Mouse (Mus musculus) midbrain, embryonic 11.5 days (tissue): ENCODE measurements around the gene Sik1. TPM values are rescaled to one million over a fixed set of nuclear protein-coding genes. Genes with fewer than 3 reads are reported as not detected.
A peak's percentile ranks its signal among the peaks of the same experiment; 100 is the strongest.

Experiments used
- ATAC-seq: fragments of 200-750 bp; cut with Nextera tagmentation; 2 replicates; pipeline ENCODE4 v1.8.0; 2017; ENCODE audit warnings: moderate TSS enrichment, moderate library complexity; ENCODE audit not compliant: low FRiP score
- DNase-seq: peaks from one replicate; pipeline ENCODE4 v3.0.0; 2015; ENCODE audit warnings: low spot score; ENCODE audit errors: missing footprints
- H3K27ac ChIP-seq: fragments of 300-500 bp; sonication (generic); 2 replicates; pipeline ENCODE4 v1.5.1; 2014; ENCODE audit warnings: low read depth, low read length
- H3K27me3 ChIP-seq: fragments of 300-500 bp; sonication (generic); 2 replicates; pipeline ENCODE4 v1.6.1; 2014; ENCODE audit warnings: mild to moderate bottlenecking, low read length, moderate library complexity, mixed read lengths; ENCODE audit not compliant: control insufficient read depth, insufficient read depth
- H3K36me3 ChIP-seq: fragments of 300-500 bp; sonication (generic); 2 replicates; pipeline ENCODE4 v1.6.1; 2014; ENCODE audit warnings: mild to moderate bottlenecking, low read length, moderate library complexity, mixed read lengths; ENCODE audit not compliant: control insufficient read depth, insufficient read depth
- H3K4me1 ChIP-seq: fragments of 300-500 bp; sonication (generic); 2 replicates; pipeline ENCODE4 v1.6.1; 2014; ENCODE audit warnings: low read length; ENCODE audit not compliant: control insufficient read depth, insufficient read depth
- H3K4me2 ChIP-seq: fragments of 300-500 bp; sonication (generic); 2 replicates; pipeline ENCODE4 v1.6.1; 2014; ENCODE audit warnings: mild to moderate bottlenecking, moderate library complexity
- H3K4me3 ChIP-seq: fragments of 300-500 bp; sonication (generic); 2 replicates; pipeline ENCODE4 v1.5.1; 2014; ENCODE audit warnings: low read depth, low read length
- H3K9ac ChIP-seq: fragments of 300-500 bp; sonication (generic); 2 replicates; pipeline ENCODE4 v1.6.1; 2014; ENCODE audit warnings: low read length
- H3K9me3 ChIP-seq: fragments of 300-500 bp; sonication (generic); 2 replicates; pipeline ENCODE4 v1.6.1; 2016; ENCODE audit warnings: low read length; ENCODE audit not compliant: control insufficient read depth
- WGBS: fragments of 180-500 bp; shearing (Covaris S2); extraction: QIAGEN DNeasy Blood & Tissue Kit; methylation state at CpG from one replicate; pipeline ENCODE4 v1.1.7; 2014; 5-methylcytosine and 5-hydroxymethylcytosine counted together
- polyA plus RNA-seq: library from polyadenylated mRNA; unstranded; fragments of >200 nt; fragmentation: Nextera tagmentation; extraction: Ambion mirVana; gene quantifications from 2 replicates; pipeline ENCODE4 v1.2.1, GENCODE M21; 2014

Gene Sik1
- polyA plus RNA-seq, 1 experiment from 2014 or later = 14.0 TPM

GRCm38 (mm10) chr17:31871968-31872825 lies 16.6 kb upstream of the Sik1 start:
- Histone ChIP-seq H3K36me3 (no peaks in the 10 kb centered on the region), H3K9ac (no peak overlapping the region), H3K27me3 (no peaks in the 10 kb centered on the region), H3K9me3 (no peaks in the 10 kb centered on the region), H3K4me1 (peaks cover 3% of the 10 kb centered on the region; the same call in 1 of the 2 replicates), H3K4me3 (no peak overlapping the region), H3K4me2 (no peak overlapping the region), H3K27ac (no peak overlapping the region)
- DNase-seq (peak; percentile 8), ATAC-seq (no peak)
- WGBS = 86% methylated on average over 14 of the region's 14 CpGs

GRCm38 (mm10) chr17:31870931-31871421 lies 15.4 kb upstream of the Sik1 start:
- DNase-seq = peak; percentile 81
- 23% methylated on average over 13 of the region's 13 CpGs for WGBS

GRCm38 (mm10) chr17:31870446-31870845 lies 14.8 kb upstream of the Sik1 start:
- no peak overlapping the region for H3K9ac ChIP-seq
- no peaks in the 10 kb centered on the region for H3K36me3 ChIP-seq
- H3K9me3 ChIP-seq = no peaks in the 10 kb centered on the region
- H3K4me2 ChIP-seq = no peak overlapping the region
- ATAC-seq (no peak), DNase-seq (peak; percentile 62)
- H3K27me3 ChIP-seq = no peaks in the 10 kb centered on the region
- H3K4me1 ChIP-seq = no peaks in the 10 kb centered on the region
- 77% methylated on average over 9 of the region's 9 CpGs for WGBS
- H3K4me3 ChIP-seq = no peak overlapping the region
- H3K27ac ChIP-seq = no peak overlapping the region

More at GRCm38 (mm10) chr17:31870931-31871421, 15.4 kb upstream of the Sik1 start:
- H3K4me1 ChIP-seq = no peaks in the 10 kb centered on the region
- no peak overlapping the region for H3K27ac ChIP-seq
- no peak overlapping the region for H3K4me2 ChIP-seq
- no peaks in the 10 kb centered on the region for H3K27me3 ChIP-seq
- H3K9ac ChIP-seq = no peak overlapping the region
- no peaks in the 10 kb centered on the region for H3K36me3 ChIP-seq
- ATAC-seq = no peak
- H3K4me3 ChIP-seq = no peak overlapping the region
- no peaks in the 10 kb centered on the region for H3K9me3 ChIP-seq

- no peaks in the 10 kb centered on the region for H3K36me3 ChIP-seq
- H3K9me3 ChIP-seq = no peaks in the 10 kb centered on the region
- H3K27ac ChIP-seq = no peak overlapping the region
- WGBS = 87% methylated on average over 4 of the region's 4 CpGs
- H3K4me3 ChIP-seq = no peak overlapping the region
- ATAC-seq = no peak
- no peaks in the 10 kb centered on the region for H3K4me1 ChIP-seq
- no peaks in the 10 kb centered on the region for H3K27me3 ChIP-seq
- no peak overlapping the region for H3K9ac ChIP-seq
- peak; percentile 47 for DNase-seq
- H3K4me2 ChIP-seq = no peak overlapping the region
Observed at GRCm38 (mm10) chr17:31868076-31868475, 12.5 kb upstream of the Sik1 start.

GRCm38 (mm10) chr17:31867061-31867460 lies 11.5 kb upstream of the Sik1 start:
- Histone ChIP-seq H3K27ac (no peak overlapping the region), H3K27me3 (no peaks in the 10 kb centered on the region), H3K9ac (no peak overlapping the region), H3K4me3 (no peak overlapping the region), H3K36me3 (no peaks in the 10 kb centered on the region), H3K4me2 (no peak overlapping the region), H3K4me1 (no peaks in the 10 kb centered on the region), H3K9me3 (no peaks in the 10 kb centered on the region)
- 90% methylated on average over 7 of the region's 7 CpGs for WGBS
- no peak for DNase-seq
- ATAC-seq = no peak

GRCm38 (mm10) chr17:31865636-31866035 lies 10.0 kb upstream of the Sik1 start:
- H3K4me2 ChIP-seq = no peak overlapping the region
- no peak overlapping the region for H3K27ac ChIP-seq
- no peaks in the 10 kb centered on the region for H3K27me3 ChIP-seq
- WGBS = 83% methylated on average over 7 of the region's 7 CpGs
- H3K9ac ChIP-seq = no peak overlapping the region
- no peak overlapping the region for H3K4me3 ChIP-seq
- DNase-seq (no peak), ATAC-seq (no peak)
- H3K9me3 ChIP-seq = no peaks in the 10 kb centered on the region
- H3K4me1 ChIP-seq = no peaks in the 10 kb centered on the region
- H3K36me3 ChIP-seq = no peaks in the 10 kb centered on the region

GRCm38 (mm10) chr17:31864666-31865450 lies 9.3 kb upstream of the Sik1 start:
- H3K9me3 ChIP-seq = no peaks in the 10 kb centered on the region
- no peaks in the 10 kb centered on the region for H3K4me1 ChIP-seq
- H3K9ac ChIP-seq = no peak overlapping the region
- no peaks in the 10 kb centered on the region for H3K27me3 ChIP-seq
- no peak for ATAC-seq
- H3K4me2 ChIP-seq = no peak overlapping the region
- H3K27ac ChIP-seq = no peak overlapping the region
- H3K36me3 ChIP-seq = no peaks in the 10 kb centered on the region
- 84% methylated on average over 11 of the region's 11 CpGs for WGBS
- peak; percentile 73 for DNase-seq
- no peak overlapping the region for H3K4me3 ChIP-seq

GRCm38 (mm10) chr17:31863151-31863815 lies 7.7 kb upstream of the Sik1 start:
- no peaks in the 10 kb centered on the region for H3K36me3 ChIP-seq
- no peaks in the 10 kb centered on the region for H3K4me1 ChIP-seq
- H3K9me3 ChIP-seq = no peaks in the 10 kb centered on the region
- DNase-seq (peak; percentile 12), ATAC-seq (no peak)
- H3K27me3 ChIP-seq = no peaks in the 10 kb centered on the region
- H3K4me2 ChIP-seq = no peak overlapping the region
- no peak overlapping the region for H3K4me3 ChIP-seq
- no peak overlapping the region for H3K27ac ChIP-seq
- H3K9ac ChIP-seq = no peak overlapping the region
- 82% methylated on average over 10 of the region's 10 CpGs for WGBS
